Mouse (Mus musculus) MEL (cell line): ENCODE results near the gene Adamts16. TPM values are rescaled to one million over a fixed set of nuclear protein-coding genes. Genes with fewer than 3 reads are reported as not detected.

Experiments used
- DNase-seq: peaks from one replicate; pipeline ENCODE4 v3.0.0; 2011; ENCODE audit warnings: low read depth, low spot score
- H3K27ac ChIP-seq: 2 replicates; pipeline ENCODE4 v1.5.1; 2012; ENCODE audit warnings: low read depth, mild to moderate bottlenecking, control low read depth, low read length, moderate library complexity; ENCODE audit not compliant: control insufficient read depth
- H3K27me3 ChIP-seq, 2 experiments: fragments of 150-350 bp in 1 of 2; sonication (generic) in 1 of 2; 2 replicates each; pipeline ENCODE4 v1.6.1; 2012; ENCODE audit warnings: low read length in 2 of 2, mild to moderate bottlenecking in 2 of 2, improper control_type of control experiment in 1 of 2, moderate library complexity in 1 of 2; ENCODE audit not compliant: insufficient read depth in 2 of 2, control insufficient read depth in 1 of 2
- H3K36me3 ChIP-seq, 2 experiments: 2 replicates each; pipeline ENCODE4 v1.6.1; 2012 to 2014; ENCODE audit warnings: low read length in 2 of 2, improper control_type of control experiment in 1 of 2, inconsistent platforms in 1 of 2, mild to moderate bottlenecking in 1 of 2; ENCODE audit not compliant: insufficient read depth in 2 of 2, control insufficient read depth in 1 of 2
- H3K4me1 ChIP-seq, 2 experiments: fragments of 150-350 bp in 1 of 2; sonication (generic) in 1 of 2; 2 replicates each; pipeline ENCODE4 v1.6.1; 2012; ENCODE audit warnings: low read length in 2 of 2, improper control_type of control experiment in 1 of 2, mild to moderate bottlenecking in 1 of 2; ENCODE audit not compliant: insufficient read depth in 2 of 2, control insufficient read depth in 1 of 2
- H3K4me3 ChIP-seq, 2 experiments: fragments of 150-350 bp in 1 of 2; sonication (generic) in 1 of 2; 2 replicates each; pipeline ENCODE4 v1.5.1; 2012; ENCODE audit warnings: low read depth in 2 of 2, low read length in 2 of 2, mild to moderate bottlenecking in 2 of 2, moderate library complexity in 2 of 2, control low read depth in 1 of 2, improper control_type of control experiment in 1 of 2; ENCODE audit not compliant: control insufficient read depth in 1 of 2, insufficient read depth in 1 of 2
- H3K79me2 ChIP-seq: 2 replicates; pipeline ENCODE4 v1.6.1; 2012; ENCODE audit warnings: mild to moderate bottlenecking, low read length, moderate library complexity; ENCODE audit not compliant: control insufficient read depth, poor library complexity, insufficient read depth
- H3K9ac ChIP-seq: 2 replicates; pipeline ENCODE4 v1.6.1; 2012; ENCODE audit warnings: low read depth, mild to moderate bottlenecking, control low read depth, low read length, moderate library complexity; ENCODE audit not compliant: control insufficient read depth, poor library complexity, severe bottlenecking
- H3K9me3 ChIP-seq: fragments of 150-350 bp; sonication (generic); replicated peaks from 2 replicates; pipeline ENCODE4 v1.6.1; 2012; ENCODE audit warnings: mild to moderate bottlenecking, low read length, improper control_type of control experiment, moderate library complexity; ENCODE audit not compliant: insufficient read depth
- BHLHE40 ChIP-seq: IDR thresholded peaks from 2 replicates; pipeline ENCODE4 v1.6.1; 2012; ENCODE audit warnings: low read depth, mild to moderate bottlenecking, inconsistent platforms, low read length, improper control_type of control experiment, borderline replicate concordance
- CHD1 ChIP-seq: IDR thresholded peaks from 2 replicates; pipeline ENCODE4 v1.6.1; 2012; ENCODE audit warnings: low read depth, mild to moderate bottlenecking, inconsistent platforms, low read length, improper control_type of control experiment
- CTCF ChIP-seq, 3 experiments: IDR thresholded peaks in 2 of 3; conservative IDR thresholded peaks in 1 of 3; 2 replicates each; pipeline ENCODE4 v1.5.1; 2011 to 2012; ENCODE audit warnings: low read length in 3 of 3, low read depth in 2 of 3, mild to moderate bottlenecking in 2 of 3, improper control_type of control experiment in 1 of 3, inconsistent platforms in 1 of 3, mixed read lengths in 1 of 3, moderate library complexity in 1 of 3; ENCODE audit not compliant: control insufficient read depth in 1 of 3, insufficient read depth in 1 of 3, poor library complexity in 1 of 3, severe bottlenecking in 1 of 3
- EP300 ChIP-seq, 2 experiments: IDR thresholded peaks; 2 replicates each; pipeline ENCODE4 v1.6.1; 2011; ENCODE audit warnings: improper control_type of control experiment in 2 of 2, low read length in 2 of 2, low read depth in 1 of 2, mild to moderate bottlenecking in 1 of 2
- GABPA ChIP-seq: IDR thresholded peaks from 2 replicates; pipeline ENCODE4 v1.6.1; 2012; ENCODE audit warnings: low read depth, mild to moderate bottlenecking, inconsistent platforms, low read length, improper control_type of control experiment, moderate library complexity
- HCFC1 ChIP-seq: IDR thresholded peaks from 2 replicates; pipeline ENCODE4 v1.6.1; 2012; ENCODE audit warnings: low read depth, mild to moderate bottlenecking, inconsistent platforms, low read length, improper control_type of control experiment, moderate library complexity
- JUND ChIP-seq: IDR thresholded peaks from 2 replicates; pipeline ENCODE4 v1.6.1; 2011; ENCODE audit warnings: low read depth, mild to moderate bottlenecking, improper control_type of control experiment, low read length
- KAT2A ChIP-seq: conservative IDR thresholded peaks from 2 replicates; pipeline ENCODE4 v1.6.1; 2012; ENCODE audit warnings: low read depth, low read length, improper control_type of control experiment, inconsistent platforms
- MAFK ChIP-seq: IDR thresholded peaks from 2 replicates; pipeline ENCODE4 v1.6.1; 2011; ENCODE audit warnings: low read depth, mild to moderate bottlenecking, low read length, improper control_type of control experiment, borderline replicate concordance
- MAZ ChIP-seq: IDR thresholded peaks from 2 replicates; pipeline ENCODE4 v1.6.1; 2012; ENCODE audit warnings: low read depth, mild to moderate bottlenecking, inconsistent platforms, low read length, improper control_type of control experiment
- MEF2A ChIP-seq: IDR thresholded peaks from 2 replicates; pipeline ENCODE4 v1.6.1; 2014; ENCODE audit warnings: low read depth, mild to moderate bottlenecking, inconsistent platforms, low read length, improper control_type of control experiment; ENCODE audit not compliant: poor library complexity, insufficient replicate concordance, severe bottlenecking; ENCODE audit errors: extremely low read depth
- MXI1 ChIP-seq: IDR thresholded peaks from 2 replicates; pipeline ENCODE4 v1.6.1; 2011; ENCODE audit warnings: mild to moderate bottlenecking, low read depth, low read length, improper control_type of control experiment
- MYB ChIP-seq: IDR thresholded peaks from 2 replicates; pipeline ENCODE4 v1.6.1; 2011; ENCODE audit warnings: mild to moderate bottlenecking, low read depth, low read length, improper control_type of control experiment
- MYC ChIP-seq: IDR thresholded peaks from 2 replicates; pipeline ENCODE4 v1.6.1; 2011; ENCODE audit warnings: low read depth, mild to moderate bottlenecking, low read length, improper control_type of control experiment, moderate library complexity
- NELFE ChIP-seq: IDR thresholded peaks from 2 replicates; pipeline ENCODE4 v1.6.1; 2011; ENCODE audit warnings: low read depth, low read length, improper control_type of control experiment
- NRF1 ChIP-seq: IDR thresholded peaks from 2 replicates; pipeline ENCODE4 v1.6.1; 2014; ENCODE audit warnings: low read depth, mild to moderate bottlenecking, inconsistent platforms, low read length, improper control_type of control experiment, moderate library complexity; ENCODE audit not compliant: poor library complexity, insufficient read depth, severe bottlenecking
- RAD21 ChIP-seq: IDR thresholded peaks from 2 replicates; pipeline ENCODE4 v1.6.1; 2011; ENCODE audit warnings: mild to moderate bottlenecking, low read depth, low read length, improper control_type of control experiment
- RCOR1 ChIP-seq: IDR thresholded peaks from 2 replicates; pipeline ENCODE4 v1.6.1; 2012; ENCODE audit warnings: low read depth, mild to moderate bottlenecking, inconsistent platforms, low read length, improper control_type of control experiment
- TAL1 ChIP-seq: IDR thresholded peaks from 2 replicates; pipeline ENCODE4 v1.6.1; 2012; ENCODE audit warnings: mild to moderate bottlenecking, inconsistent platforms, low read length, moderate library complexity, mixed read lengths
- TCF12 ChIP-seq: IDR thresholded peaks from 2 replicates; pipeline ENCODE4 v1.6.1; 2014; ENCODE audit warnings: low read depth, mild to moderate bottlenecking, inconsistent platforms, low read length, improper control_type of control experiment, moderate library complexity
- USF1 ChIP-seq: IDR thresholded peaks from 2 replicates; pipeline ENCODE4 v1.6.1; 2014; ENCODE audit warnings: low read depth, mild to moderate bottlenecking, inconsistent platforms, low read length, improper control_type of control experiment, moderate library complexity
- USF2 ChIP-seq, 2 experiments: IDR thresholded peaks; 2 replicates each; pipeline ENCODE4 v1.6.1; 2011 to 2012; ENCODE audit warnings: improper control_type of control experiment in 2 of 2, low read length in 2 of 2, borderline replicate concordance in 1 of 2, inconsistent platforms in 1 of 2, low read depth in 1 of 2, mild to moderate bottlenecking in 1 of 2; ENCODE audit not compliant: insufficient read depth in 1 of 2
- ZC3H11A ChIP-seq: IDR thresholded peaks from 2 replicates; pipeline ENCODE4 v1.6.1; 2012; ENCODE audit warnings: low read depth, mild to moderate bottlenecking, inconsistent platforms, low read length, improper control_type of control experiment
- ZKSCAN1 ChIP-seq: IDR thresholded peaks from 2 replicates; pipeline ENCODE4 v1.6.1; 2012; ENCODE audit warnings: low read depth, mild to moderate bottlenecking, inconsistent platforms, low read length, improper control_type of control experiment, moderate library complexity
- polyA plus RNA-seq, 2 experiments: library from polyadenylated mRNA; stranded (reverse) in 1 of 2; unstranded in 1 of 2; fragments of >175 nt in 1 of 2; fragments of >200 nt in 1 of 2; gene quantifications; 2 replicates each; pipeline versions ENCODE4 v1.2.1 to v1.2.4; 2012; ENCODE audit warnings: low replicate concordance in 2 of 2, low read depth in 1 of 2; ENCODE audit not compliant: insufficient read length in 2 of 2, insufficient read depth in 1 of 2, missing spikeins in 1 of 2
- total RNA-seq: library from RNA; depleted of rRNA; stranded (reverse); fragments of 300-350 nt; gene quantifications from 2 replicates; pipeline ENCODE4 v1.2.3, GENCODE M21; 2012

The Adamts16 gene
- total and polyA plus RNA-seq, 3 experiments, result not detected

DNA sequence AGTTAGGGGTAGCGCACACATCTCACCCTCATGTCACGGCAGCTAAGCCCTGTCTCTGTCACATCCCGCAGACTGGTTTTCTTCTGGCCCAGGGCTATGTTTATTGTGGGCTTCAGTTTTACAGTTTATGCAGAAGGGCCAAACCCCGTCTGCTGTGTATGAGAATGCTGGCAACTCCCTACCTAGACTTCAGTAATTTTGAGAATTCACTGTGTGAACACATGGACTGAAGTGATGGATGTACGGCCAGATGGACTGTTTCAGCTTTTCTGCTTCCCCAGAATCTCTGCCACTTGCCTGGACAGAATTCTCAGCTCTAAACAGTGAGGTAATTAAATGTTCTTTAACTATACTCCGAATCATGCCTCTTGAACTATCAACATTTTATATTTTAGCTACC is 70.5 kb downstream of the Adamts16 start:
- H3K27ac ChIP-seq, result no peak overlapping the region
- TF ChIP-seq CTCF (IDR thresholded peaks at IDR 0.05 in 2 of 3, conservative IDR thresholded peaks at IDR 0.05 in 1 of 3; ENCODE audit: control insufficient read depth in 1 of 3, insufficient read depth in 1 of 3, low read depth in 2 of 3, low read length in 3 of 3, poor library complexity in 1 of 3, severe bottlenecking in 1 of 3) (no peak), RAD21 (no peak), TAL1 (no peak), USF1 (no peak), MAZ (no peak), EP300 (IDR thresholded peaks at IDR 0.05; ENCODE audit: low read depth in 1 of 2, low read length in 2 of 2) (no peak), NRF1 (no peak), BHLHE40 (no peak), MYB (no peak), GABPA (no peak), NELFE (no peak), RCOR1 (no peak), JUND (no peak), CHD1 (no peak), KAT2A (no peak), HCFC1 (no peak)
- TF ChIP-seq, all 39 proteins: peak for 0
- Histone ChIP-seq H3K9ac (no peak overlapping the region), H3K9me3 (no peaks in the 10 kb centered on the region), H3K79me2 (no peaks in the 10 kb centered on the region), H3K27me3 (no peaks in the 10 kb centered on the region), H3K4me1 (no peaks in the 10 kb centered on the region), H3K4me3 (no peak overlapping the region), H3K36me3 (no peaks in the 10 kb centered on the region)
- no peak for DNase-seq

GRCm38 (mm10) chr13:70769156-70769555 is 72.5 kb downstream of the Adamts16 start:
- no peak for TF ChIP-seq USF1
- no peak for TF ChIP-seq MXI1
- no peak for TF ChIP-seq JUND
- no peak for TF ChIP-seq MAFK
- TF ChIP-seq ZC3H11A, result no peak
- TF ChIP-seq MYC, result no peak
- no peak for TF ChIP-seq USF2 (IDR thresholded peaks at IDR 0.05; ENCODE audit: borderline replicate concordance in 1 of 2, insufficient read depth in 1 of 2, low read depth in 1 of 2, low read length in 2 of 2)
- TF ChIP-seq HCFC1, result no peak
- TF ChIP-seq ZKSCAN1, result no peak
- TF ChIP-seq CTCF (IDR thresholded peaks at IDR 0.05 in 2 of 3, conservative IDR thresholded peaks at IDR 0.05 in 1 of 3; ENCODE audit: control insufficient read depth in 1 of 3, insufficient read depth in 1 of 3, low read depth in 2 of 3, low read length in 3 of 3, poor library complexity in 1 of 3, severe bottlenecking in 1 of 3), result no peak
- no peak for TF ChIP-seq MEF2A
- TF ChIP-seq TCF12, result no peak
- TF ChIP-seq, all 39 proteins: peak for 0
- H3K4me3 ChIP-seq, result no peak overlapping the region
- H3K9ac ChIP-seq, result no peak overlapping the region
- no peaks in the 10 kb centered on the region for H3K4me1 ChIP-seq
- no peaks in the 10 kb centered on the region for H3K36me3 ChIP-seq
- H3K9me3 ChIP-seq, result no peaks in the 10 kb centered on the region
- DNase-seq, result no peak
- H3K27me3 ChIP-seq, result no peaks in the 10 kb centered on the region
- H3K79me2 ChIP-seq, result no peaks in the 10 kb centered on the region
- H3K27ac ChIP-seq, result no peak overlapping the region
